Mouse (Mus musculus) ES-Bruce4 (cell line): ENCODE results near the gene Tmem170.

Experiments used
- CTCF ChIP-seq: IDR thresholded peaks from one replicate; pipeline ENCODE4 v1.8.1; 2011; ENCODE audit warnings: low read depth, low read length
- EP300 ChIP-seq: IDR thresholded peaks from 2 replicates; pipeline ENCODE4 v1.6.1; 2011; ENCODE audit warnings: low read depth, low read length; ENCODE audit not compliant: insufficient read depth
- POLR2A ChIP-seq: IDR thresholded peaks from one replicate; pipeline ENCODE4 v1.8.1; 2011; ENCODE audit warnings: low read length; ENCODE audit not compliant: insufficient read depth

GRCm38 (mm10) chr8:111912860-111913432 is 36.4 kb upstream of the Tmem170 start:
- TF ChIP-seq CTCF (peak; percentile 52), POLR2A (no peak), EP300 (no peak)
